Mouse (Mus musculus): ENCODE data around the gene Drd1.

Drd1 gene

DNA sequence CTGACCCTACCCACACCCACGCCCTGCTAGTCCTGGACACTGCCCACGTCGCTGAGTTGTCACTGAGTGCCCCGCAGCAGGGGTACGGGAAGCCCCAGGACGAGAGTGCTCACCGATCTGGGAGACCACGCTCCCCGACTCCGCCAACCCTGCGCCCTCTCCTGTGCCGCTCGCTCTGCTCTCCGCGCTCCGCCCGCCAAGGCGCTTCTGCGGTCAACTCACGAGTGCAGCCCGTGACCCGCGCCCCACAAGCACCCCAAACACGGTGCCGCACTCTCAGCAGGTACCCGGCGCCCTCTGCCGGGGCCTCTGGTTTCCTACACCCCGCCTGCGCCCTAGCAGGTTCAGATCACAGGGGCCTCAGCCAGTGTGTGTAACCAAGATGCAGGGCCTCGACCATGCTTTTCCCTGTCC lies at the start of gene Drd1:
Gene Drd1, minus strand, starts transcription at position 258 of the 414 bp plus-strand sequence.
- peak; percentile 71 to 75 for DNase-seq

DNA sequence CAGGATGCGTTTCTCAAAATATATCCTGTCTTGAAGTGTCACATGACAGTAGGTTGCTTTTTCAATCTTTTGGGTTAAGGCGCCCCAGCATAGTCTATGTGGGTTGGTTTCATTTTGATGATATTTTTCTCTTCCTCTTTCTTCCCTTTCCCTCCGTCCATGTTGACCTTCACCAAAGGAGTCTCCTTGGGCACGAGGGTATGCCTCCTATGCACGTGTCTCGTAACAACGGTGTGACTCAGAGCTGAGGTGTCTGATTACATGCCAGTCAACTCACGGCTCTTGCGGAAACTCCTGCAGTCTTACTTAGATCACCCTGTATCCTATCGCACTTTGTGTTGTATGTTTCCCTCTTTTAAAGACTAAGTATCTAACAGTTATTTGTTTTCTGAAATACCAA lies 48.4 kb upstream of the Drd1 start:
- DNase-seq, result no peak

GRCm38 (mm10) chr13:54103271-54103670 lies 47.8 kb upstream of the Drd1 start:
- DNase-seq, result no peak

DNA sequence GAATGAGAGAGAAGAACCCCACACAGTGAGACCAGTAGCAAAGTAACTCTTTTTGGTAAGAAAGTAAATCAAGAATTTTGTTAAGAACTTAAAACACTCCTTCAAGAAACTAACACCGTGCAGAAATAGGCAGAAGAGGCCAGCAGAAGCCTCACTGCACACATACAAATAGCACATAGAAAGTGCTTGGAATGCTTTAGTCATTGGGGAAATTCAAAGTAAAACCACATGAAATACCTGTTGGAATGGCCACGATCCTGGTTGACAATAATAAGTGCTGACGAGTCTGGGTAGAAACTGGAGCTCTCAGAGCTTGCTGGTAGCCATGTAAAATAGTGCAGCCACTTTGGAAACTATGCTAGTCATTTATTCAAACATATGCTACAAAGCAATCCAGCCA lies 46.6 kb upstream of the Drd1 start:
- no peak for DNase-seq

- no peak for DNase-seq
Observed at GRCm38 (mm10) chr13:54101031-54101820, 45.7 kb upstream of the Drd1 start.

DNA sequence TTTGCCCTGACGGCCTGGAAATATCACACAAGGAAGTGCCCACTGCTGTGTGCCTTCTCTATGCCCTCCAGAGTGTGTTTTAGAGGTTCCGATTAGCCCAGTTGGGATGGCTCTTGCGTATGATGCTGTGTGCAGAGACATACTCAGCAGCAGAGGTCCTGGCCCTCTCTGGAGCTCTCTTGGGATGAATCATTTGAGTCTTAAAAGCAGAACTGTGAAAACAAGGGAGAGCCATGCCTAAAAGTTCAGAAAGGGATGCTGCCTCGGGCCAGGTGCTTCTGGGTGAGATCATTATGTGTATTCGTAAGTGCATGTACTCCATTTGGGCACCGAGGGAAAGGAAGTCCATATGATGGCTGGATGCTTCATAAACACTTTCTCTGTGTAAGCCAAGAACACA lies 42.3 kb upstream of the Drd1 start:
- DNase-seq, result no peak

DNA sequence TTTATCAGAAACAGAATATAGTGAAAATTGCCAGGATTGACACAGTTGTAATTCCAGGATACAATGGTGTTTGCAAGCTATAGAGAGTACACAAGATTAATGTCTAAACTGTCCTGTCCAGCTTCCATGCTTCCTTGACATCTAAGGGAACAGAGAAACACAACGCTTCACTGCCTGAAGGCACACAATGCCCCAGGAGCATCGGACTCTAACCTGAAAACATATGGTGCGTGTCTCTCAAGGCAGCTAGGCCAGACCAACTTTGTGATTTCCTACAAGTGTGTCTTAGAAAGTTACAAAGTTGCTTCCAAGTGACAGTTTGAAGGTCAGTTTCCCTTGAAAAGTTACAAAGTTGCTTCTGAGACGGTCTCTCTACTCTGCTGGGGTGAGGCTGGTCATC lies 41.7 kb upstream of the Drd1 start:
- no peak for DNase-seq

GRCm38 (mm10) chr13:54095721-54096120 lies 40.2 kb upstream of the Drd1 start:
- DNase-seq, result no peak

GRCm38 (mm10) chr13:54094963-54095362 lies 39.5 kb upstream of the Drd1 start:
- DNase-seq, result no peak

- no peak for DNase-seq
Observed at GRCm38 (mm10) chr13:54094349-54094748, 38.8 kb upstream of the Drd1 start.

DNA sequence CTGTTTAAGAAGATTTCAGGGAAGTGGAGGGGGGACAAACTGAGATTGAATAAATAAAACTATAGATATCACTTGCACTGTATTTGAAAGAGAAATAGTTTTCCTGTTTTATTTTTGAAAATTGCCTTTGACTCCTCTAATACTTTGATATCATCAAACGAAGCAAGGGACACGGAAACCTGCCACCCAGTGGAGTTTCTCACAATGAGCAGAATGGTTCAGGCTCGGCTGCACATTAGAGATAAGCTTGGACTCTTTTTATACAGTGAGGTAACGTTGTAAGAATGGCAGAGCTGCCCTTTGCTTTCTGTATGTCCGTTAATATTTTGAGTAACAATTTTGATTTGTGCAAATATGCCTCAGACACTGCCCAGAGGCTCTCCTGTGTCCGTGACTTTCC lies 36.2 kb upstream of the Drd1 start:
- DNase-seq, result no peak

GRCm38 (mm10) chr13:54085266-54085665 lies 29.8 kb upstream of the Drd1 start:
- no peak for DNase-seq

DNA sequence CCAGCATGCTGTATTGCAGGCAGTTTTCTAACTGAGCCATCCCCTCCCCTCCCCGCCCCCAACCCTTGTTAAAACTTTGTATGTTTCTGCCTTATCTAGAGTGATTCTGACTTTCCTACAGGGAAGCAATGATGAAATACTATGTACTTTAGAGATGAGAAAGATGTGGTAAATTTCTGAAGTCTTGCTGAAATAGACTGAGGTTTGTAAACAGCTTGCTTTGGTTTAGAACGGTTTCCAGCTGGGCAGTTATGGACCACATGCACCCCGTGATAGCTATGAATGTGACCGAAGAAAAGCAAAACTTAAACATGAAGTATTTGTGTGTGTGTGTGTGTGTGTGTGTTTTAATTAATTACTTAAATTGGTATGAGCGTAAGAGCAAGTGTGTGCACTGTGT lies 29.3 kb upstream of the Drd1 start:
- no peak for DNase-seq

DNA sequence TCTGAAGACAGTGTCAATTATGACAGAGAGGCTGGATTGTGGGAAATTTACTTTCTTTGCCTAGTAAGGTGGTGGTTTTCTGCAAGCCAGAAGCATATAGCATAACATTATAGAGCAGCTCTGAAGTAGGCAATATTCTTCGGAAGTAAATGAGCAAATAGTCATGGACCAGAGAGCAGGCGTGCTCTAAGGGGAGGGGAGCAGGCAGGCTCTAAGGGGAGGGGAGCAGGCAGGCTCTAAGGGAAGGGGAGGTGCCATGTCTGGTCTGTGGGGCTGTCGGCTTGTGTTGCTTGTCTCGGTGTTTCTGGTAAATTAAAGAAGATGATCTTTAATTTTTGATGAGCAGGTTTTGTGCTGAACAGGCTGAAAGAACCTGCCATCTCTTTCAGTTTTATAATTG lies 28.7 kb upstream of the Drd1 start:
- DNase-seq, result no peak

DNA sequence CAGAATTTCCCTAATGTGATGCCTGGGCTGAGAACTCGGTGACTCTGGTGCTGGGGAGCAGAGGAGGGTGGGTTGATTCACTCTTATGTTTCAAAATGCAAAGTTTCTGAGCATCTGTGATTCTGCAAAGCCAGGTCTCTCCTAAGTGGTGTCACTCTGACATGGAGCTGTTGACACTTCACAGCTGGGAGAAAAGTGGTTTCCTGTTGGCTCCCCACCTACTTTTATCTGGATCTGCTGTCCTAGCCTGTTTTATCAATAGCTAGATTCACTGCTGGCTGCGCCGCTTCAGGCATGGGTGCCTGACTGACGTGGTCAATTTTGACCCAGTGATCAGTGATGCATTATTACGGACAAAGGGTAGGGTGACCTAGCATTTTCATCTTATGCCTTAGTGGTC lies 27.4 kb upstream of the Drd1 start:
- no peak for DNase-seq

- DNase-seq, result no peak
Observed at GRCm38 (mm10) chr13:54080785-54081184, 25.3 kb upstream of the Drd1 start.

DNA sequence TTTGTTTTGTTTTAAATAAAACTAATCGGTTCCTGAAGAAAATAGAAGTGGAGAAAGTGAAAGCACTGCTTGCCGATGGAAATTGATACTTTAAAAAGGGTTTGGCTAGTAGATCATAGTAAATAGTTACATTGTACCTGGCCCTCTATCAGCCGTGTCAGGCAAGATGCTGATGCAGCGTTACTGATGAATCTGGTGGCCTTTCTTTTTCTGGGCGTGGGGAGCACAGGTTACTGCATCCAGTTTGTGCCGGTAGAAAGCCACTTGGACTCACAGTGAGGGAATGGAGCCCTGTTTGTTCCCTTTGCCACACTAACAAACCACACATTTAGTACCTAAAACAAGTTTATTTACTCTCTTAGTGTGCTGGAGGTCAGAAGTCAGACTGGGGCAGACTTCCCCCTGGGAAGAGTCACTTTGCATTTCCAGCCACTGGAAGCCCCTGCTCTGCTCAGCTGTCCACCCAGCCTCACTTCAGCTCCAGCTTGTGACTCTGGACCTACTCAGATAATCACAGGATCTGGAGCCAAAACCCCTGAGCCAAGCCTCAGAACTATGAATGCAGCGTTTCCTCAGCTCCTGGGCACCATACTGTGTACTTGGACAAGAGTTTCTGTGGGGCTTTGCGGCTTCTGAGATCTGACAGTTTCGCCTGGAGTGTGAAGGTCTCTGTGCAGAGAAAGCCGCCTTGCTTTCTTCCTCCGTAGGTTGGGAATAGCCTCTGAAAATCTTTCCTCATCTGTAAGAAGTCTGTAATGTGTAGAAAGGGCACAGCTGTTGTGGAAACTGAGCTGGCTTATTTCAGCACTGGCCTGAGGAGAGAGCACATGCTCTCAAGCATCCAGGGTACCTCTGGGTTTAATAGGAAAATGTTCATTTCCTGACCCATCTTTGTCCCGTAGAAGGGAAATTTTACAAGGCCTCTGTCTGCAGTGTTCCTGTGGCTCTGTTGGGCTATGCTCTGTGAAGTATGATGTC lies 24.6 kb upstream of the Drd1 start:
- no peak for DNase-seq

DNA sequence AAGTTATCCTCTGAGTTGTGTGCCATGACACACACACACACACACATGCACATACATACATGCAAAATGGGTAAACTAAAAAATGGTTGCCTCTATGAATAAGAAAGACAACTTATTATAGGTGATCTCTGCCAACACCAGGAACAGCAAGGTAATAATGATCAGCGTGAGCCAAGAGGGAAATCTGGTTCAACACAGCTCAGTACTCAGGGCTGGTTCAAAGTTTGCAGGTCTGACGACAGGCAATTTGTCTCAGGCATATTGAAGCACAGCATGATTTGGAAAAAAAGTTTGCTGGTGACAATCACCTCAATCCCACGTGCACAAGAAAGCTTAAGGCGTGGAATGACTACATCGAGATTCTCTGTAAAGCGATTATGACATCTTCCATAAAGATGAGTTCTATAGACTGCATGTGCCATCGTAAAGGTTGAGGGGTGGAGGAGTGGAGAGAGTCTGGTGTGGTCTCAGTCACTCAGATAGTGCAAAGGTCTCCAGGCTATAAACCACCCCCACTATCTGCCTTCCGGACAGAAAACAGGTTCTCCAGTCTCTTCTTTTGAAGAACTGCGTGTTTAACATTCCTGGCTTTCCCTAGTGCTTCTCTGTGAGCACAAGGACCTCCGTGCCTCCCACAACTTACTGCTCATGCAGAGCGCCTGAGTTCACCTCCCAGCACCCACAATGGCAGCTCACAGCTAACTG lies 22.1 kb upstream of the Drd1 start:
- DNase-seq, result no peak

DNA sequence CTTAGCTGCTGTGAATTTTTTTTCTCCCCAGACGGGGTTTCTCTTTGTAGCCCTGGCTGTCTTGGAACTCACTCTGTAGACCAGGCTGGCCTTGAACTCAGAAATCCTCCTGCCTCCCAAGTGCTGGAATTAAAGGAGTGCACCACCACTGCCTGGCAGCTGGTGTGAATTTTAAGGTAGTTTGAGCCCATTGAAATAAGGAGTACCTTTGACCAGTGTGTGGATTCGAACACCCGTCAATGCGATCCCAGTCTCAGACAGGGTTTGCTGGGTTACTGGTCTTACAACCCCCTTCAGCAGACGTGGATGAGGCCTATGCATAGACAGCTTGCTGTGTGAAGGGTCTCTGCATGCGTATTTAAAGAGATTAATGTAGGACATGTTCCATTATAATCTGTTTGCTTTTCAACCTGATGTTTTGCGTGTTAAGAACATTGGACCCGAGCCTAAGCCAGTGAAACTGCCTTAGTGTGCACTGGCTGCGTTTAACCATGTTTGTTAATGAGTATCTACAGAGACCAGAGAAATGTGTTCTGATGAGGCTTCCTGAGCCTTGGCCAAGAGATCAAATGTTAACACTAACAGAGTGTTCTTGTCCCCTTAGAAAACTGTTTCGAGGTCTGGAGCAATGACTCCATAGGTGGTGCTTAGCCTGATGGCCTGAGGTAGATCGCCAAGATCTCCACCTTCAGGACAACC lies 21.4 kb upstream of the Drd1 start:
- no peak for DNase-seq

DNA sequence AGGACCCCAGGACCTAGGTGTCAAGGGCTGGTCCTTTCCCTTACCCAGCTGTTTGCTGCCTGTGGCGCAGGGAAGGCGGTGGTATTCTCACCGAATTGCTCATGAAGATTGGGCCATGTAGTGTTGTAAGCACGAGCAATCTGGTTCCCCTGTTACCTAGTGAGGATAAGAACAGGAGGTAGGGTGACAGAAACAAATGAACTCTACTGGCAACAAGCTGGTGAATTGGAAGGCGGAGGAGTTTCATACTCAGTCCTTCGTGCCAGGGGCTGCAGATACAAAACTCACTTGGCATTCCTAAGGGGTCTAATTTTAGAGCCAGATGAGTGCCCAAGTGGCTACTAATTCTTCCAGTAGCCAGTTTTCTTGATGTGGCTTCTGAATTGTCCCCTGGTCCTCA lies 20.5 kb upstream of the Drd1 start:
- no peak for DNase-seq

GRCm38 (mm10) chr13:54075416-54075815 lies 19.9 kb upstream of the Drd1 start:
- no peak for DNase-seq

DNA sequence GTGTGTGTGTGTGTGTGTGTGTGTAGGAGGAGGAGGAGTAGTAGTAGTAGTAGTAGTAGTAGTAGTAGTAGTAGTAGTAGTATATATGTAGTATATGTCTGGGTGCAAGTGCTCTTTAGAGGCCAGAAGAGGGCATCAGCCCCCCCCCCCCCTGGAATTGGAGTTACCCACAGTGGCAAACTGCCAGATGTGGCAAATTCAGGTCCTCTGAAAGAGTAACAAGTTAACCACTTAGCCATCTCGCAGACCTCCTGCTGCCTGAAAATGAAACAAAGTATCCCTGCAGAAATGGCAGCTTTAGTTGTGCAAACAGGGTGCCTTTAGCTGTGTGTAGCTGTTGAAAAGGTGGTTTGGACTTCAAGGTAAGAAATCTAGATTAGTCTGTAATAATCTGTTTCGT lies 18.0 kb upstream of the Drd1 start:
- no peak for DNase-seq

DNA sequence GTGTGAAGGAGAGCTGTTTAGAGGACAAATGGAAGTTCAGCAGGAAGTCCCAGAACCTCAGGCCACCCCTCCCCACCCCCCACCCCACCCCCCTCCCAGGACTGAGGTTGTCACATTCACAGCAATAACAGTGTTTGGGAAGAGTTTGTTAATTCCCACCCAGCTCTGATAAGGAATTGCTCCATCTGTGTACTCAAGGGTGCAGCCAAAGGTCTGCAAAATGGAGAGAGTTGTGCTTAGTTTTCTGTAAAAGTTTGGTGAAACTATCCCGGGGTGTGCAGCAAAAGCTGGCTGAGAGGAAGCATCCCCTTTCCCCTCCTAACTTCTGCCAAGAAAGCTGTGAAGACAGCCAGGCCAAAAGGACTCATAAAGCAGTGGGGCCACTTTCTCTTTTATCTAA lies 17.6 kb upstream of the Drd1 start:
- no peak for DNase-seq
